Mouse (Mus musculus): ENCODE measurements around the gene 4931428L18Rik.
"Not testable (repeated sequence)": the region's sequence is repeated elsewhere in the genome, so short reads cannot be mapped to it uniquely, and the experiment has no call there.

4931428L18Rik gene

DNA sequence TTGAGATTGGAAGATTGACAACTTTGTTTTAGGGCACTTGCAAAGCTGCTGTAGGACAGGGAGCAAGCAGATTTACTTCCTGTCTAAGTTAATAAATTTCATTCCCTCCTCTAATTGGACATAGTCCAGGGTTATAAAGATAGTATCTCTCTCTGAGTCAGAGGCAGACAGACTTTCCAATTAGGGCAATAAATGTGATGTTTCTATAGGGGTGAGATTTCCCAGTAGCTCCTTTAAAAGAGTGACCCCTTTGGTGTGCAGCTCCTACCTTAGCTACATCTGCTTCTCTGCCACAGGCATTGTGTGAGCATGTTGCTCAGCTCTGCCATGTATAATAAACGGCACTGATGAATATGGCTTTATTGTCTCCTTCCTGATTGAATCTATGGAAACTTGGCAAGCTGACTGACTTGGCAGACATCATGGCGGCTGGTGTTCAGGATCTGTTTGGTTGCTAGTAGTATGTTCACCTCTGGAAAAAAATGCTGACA is 163.6 kb downstream of the 4931428L18Rik start:
- DNase-seq (ENCODE audit: low read depth, low spot score) = no peak

DNA sequence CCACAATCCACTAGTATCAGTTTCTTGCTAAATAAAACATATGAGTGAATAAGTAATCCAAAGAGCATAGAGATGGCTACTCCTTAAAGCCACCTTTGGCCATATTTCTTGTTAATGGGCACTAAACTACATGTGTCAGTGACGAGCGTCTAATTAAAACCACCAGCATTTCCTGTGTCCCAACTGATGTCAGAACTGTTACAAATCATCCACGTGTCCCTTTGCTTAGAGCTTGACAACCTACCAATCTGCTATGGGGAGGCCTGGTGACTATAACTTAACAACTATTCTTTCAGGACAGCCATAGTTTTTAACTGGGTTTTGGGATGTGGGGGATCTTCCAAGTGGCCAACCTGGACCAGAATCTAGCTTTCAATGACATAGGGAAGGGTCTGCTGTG is 164.3 kb downstream of the 4931428L18Rik start:
- DNase-seq (ENCODE audit: low read depth, low spot score) = no peak

GRCm38 (mm10) chr1:31051370-31051921 is 171.0 kb downstream of the 4931428L18Rik start:
- no peak for DNase-seq (ENCODE audit: low read depth, low spot score)

GRCm38 (mm10) chr1:31049954-31050652 is 172.4 kb downstream of the 4931428L18Rik start:
- DNase-seq (ENCODE audit: low read depth, low spot score) = no peak

GRCm38 (mm10) chr1:31043208-31043607 is 179.3 kb downstream of the 4931428L18Rik start:
- no peak for DNase-seq (ENCODE audit: low read depth, low spot score)

GRCm38 (mm10) chr1:31042793-31043192 is 179.7 kb downstream of the 4931428L18Rik start:
- DNase-seq (ENCODE audit: low read depth, low spot score) = no peak

DNA sequence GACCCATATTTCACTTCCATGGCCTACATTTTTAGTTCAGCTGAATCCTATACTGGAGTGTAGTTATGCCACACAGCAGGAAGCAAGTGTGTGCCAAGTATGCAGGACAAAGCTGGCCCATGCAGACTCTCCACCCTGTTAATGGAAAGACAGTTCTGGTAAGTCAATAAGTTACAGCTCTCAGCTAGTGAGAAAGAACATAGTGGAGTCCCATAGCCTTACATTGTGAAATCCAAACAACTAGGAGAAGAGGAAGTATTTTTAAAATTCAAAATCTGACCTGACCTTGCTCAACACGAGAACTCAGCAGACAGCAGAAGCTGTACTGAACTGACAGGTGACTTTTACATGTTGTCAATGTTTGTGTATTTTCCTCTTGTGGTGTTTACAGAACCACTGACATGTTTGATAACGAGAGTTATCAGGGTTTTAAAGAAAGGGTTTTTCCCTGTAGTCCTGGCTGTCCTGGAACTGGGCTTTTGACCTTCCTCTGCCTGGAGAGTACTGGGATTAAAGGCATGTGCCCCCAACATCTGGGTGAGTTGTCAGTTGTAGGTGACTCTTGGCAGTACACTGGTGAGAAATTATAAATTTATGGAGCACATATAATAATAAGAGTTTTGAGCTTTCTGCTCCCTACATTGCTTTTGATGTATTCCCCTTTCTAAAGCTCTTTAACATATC is 188.5 kb downstream of the 4931428L18Rik start:
- DNase-seq (ENCODE audit: low read depth, low spot score) = no peak

DNA sequence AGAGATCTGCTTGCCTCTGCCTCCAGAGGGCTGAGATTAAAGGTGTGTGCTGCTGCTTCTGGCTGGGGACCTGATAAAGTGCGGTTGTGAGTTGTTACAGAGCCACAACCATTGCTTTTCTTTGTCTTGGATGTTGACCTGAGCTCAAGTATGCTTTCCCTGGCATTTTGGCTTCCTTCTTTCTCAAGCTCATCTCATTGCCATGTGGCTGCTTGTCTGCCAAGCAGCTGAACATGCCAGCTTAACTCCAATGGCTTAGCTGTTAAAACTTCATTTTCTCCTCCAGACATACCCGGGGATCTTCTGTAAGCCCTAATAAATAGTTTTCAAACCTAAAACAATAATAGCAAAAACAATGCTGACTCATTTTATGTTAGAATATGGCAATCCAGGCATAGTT is 190.1 kb downstream of the 4931428L18Rik start:
- DNase-seq (ENCODE audit: low read depth, low spot score) = no peak

- no peak for DNase-seq (ENCODE audit: low read depth, low spot score)
These were observed 199.3 kb downstream of the 4931428L18Rik start for GRCm38 (mm10) chr1:31023173-31023572.

- DNase-seq (ENCODE audit: low read depth, low spot score) = no peak
These were observed 203.2 kb downstream of the 4931428L18Rik start for GRCm38 (mm10) chr1:31019283-31019682.

- DNase-seq (ENCODE audit: low read depth, low spot score) = no peak
These were observed 205.1 kb downstream of the 4931428L18Rik start for GRCm38 (mm10) chr1:31017377-31017776.

- DNase-seq (ENCODE audit: low read depth, low spot score) = no peak
These were observed 206.4 kb downstream of the 4931428L18Rik start for GRCm38 (mm10) chr1:31016068-31016467.

GRCm38 (mm10) chr1:31015261-31015660 is 207.2 kb downstream of the 4931428L18Rik start:
- DNase-seq (ENCODE audit: low read depth, low spot score) = no peak

DNA sequence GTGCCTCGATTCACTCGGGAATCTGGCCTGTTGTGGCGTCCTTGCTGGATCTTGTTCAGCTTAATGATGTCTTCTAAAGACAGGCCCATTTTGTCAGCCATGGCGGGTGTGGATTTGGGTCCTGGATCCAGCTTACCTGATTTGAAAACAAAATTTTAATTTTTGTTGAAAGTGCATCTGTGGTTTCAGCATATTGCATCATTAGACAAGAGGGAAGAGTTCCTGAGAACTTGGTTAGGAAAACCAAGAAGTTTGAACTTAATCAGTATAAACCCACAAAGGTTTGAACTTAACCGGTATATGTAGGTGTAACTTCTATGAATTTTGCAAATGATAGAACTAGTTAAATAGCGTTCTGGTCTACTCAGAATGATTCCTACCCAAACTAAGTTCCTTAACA is 244.6 kb downstream of the 4931428L18Rik start, which contains the start of gene AC153137.1:
Gene AC153137.1 (minus strand): TSS at position 101 of the 400 bp plus-strand sequence.
- not testable (repeated sequence) for DNase-seq (ENCODE audit: low read depth, low spot score)

DNA sequence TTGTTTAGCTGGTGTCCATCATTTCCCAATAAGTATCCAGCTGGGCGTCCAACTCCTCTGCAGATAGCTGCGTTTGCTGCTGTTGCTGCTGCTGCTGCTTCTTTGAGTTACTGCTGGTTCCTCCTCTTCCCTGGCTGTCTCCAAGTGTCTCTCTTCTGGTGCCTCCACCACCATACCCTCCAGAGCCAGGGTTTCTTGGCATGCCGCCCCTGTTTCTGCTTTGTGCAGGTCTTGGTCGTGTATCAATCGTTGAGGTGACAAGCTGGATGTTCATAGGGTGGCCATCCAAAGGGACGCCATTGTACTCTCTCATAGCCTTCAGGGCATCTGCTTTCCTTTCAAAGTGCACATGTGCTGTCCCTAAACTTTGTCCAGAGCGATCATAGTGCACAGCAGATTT is 245.2 kb downstream of the 4931428L18Rik start:
- not testable (repeated sequence) for DNase-seq (ENCODE audit: low read depth, low spot score)

GRCm38 (mm10) chr1:30951795-30952194 is 270.7 kb downstream of the 4931428L18Rik start:
- no peak for DNase-seq (ENCODE audit: low read depth, low spot score)

- DNase-seq (ENCODE audit: low read depth, low spot score) = no peak
These were observed 272.0 kb downstream of the 4931428L18Rik start for GRCm38 (mm10) chr1:30950456-30950835.

- peak; percentile 99 for DNase-seq (ENCODE audit: low read depth, low spot score)
These were observed 272.6 kb downstream of the 4931428L18Rik start for GRCm38 (mm10) chr1:30949710-30950455.

DNA sequence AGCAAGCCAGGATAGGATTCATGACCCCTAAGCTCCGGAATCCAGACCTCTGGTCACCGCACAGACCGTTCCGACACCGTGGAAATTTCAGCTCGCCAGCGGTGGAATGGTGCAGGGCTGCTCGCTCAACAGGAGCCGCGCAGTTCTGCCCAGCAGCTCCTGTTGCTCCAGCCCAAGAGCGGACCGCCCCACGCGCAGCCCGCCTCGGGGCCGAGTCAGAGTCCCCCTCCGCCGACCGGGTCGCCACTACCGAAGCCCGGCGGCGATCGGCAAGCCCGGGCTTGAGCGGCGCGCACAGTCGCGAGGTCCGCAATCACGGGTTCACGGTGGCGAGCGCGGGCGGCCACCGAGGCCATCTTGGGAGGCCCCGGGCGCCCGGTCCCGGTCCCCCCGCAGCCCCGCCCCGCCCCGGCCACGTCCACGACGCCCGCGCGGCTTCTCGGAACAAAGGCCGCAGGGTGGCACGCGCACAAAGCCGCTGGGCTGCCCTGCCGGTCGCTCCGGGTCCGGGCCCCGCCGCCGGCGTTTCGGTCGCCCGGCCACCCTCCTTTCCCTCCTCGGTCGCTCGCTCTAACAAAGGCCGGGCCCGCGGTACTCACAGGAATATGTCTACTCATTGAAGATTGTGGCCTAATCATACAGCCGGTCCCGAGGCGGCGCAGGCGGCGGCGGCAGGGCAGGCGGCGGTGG is 273.4 kb downstream of the 4931428L18Rik start:
- peak; percentile 78 for DNase-seq (ENCODE audit: low read depth, low spot score)

DNA sequence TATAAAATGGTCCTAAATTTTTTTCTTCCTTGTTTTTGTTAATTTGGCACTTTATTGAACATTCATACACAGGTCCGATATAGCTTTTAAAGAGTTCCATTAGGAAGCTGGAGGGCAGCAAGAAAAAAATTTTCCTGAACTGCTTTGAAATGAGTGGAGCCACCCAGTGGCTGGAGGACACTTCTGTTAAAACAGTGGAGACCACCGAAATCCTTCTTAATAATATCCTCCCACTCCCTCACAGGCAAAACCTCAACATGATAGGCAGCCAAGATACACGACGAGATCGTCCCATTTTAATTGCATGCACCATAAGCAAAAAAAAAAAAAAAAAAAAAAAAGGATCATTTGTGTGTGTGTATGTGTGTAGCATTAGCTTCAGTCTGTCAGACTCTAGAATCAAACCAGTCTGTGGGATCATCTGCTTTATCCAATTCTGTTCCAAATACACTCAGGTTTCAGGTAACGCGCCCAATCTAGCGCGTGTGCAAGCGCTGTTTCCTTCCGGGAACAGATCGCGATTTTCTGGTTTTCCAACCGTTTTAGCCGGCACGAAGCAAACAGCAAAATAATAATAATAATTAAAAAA is 274.0 kb downstream of the 4931428L18Rik start:
- peak; percentile 56 for DNase-seq (ENCODE audit: low read depth, low spot score)

Data from CD4-positive helper T cell, adult 2 months (primary cell).